ENCODE assay signal across 15 mouse cellular contexts in genomic region chr3:109299303-109300074, GRCm38 (mm10). TPM values are rescaled to one million over a fixed set of nuclear protein-coding genes. Genes with fewer than 3 reads are reported as not detected.
DNase-seq lines count a peak whose midpoint lies in the region; ATAC-seq and TF ChIP-seq lines count a peak whose summit lies in the region.
"Had no signal": no experiment of that assay in that cellular context is flagged by ENCODE, and none has a peak within 500 bp of the region (broad histone marks: within the 10 kb centered on the region; RNA-seq: fewer than 3 reads in every experiment).

No protein-coding gene starts in this region.

- no peaks in the 10 kb centered on the region for H3K27me3 ChIP-seq in kidney, embryonic 15.5 days
- no peaks in the 10 kb centered on the region for H3K27me3 ChIP-seq in hindbrain, postnatal 0 days (ENCODE audit: insufficient read depth, low read length)
- no peaks in the 10 kb centered on the region for H3K27me3 ChIP-seq in intestine, postnatal 0 days (replicated peaks; ENCODE audit: control insufficient read depth, insufficient read depth, low read length)
- H3K27me3 ChIP-seq: limb, embryonic 15.5 days had no signal

- TF ChIP-seq CTCF in hindbrain, postnatal 0 days (IDR thresholded peaks at IDR 0.05; ENCODE audit: low read depth), result no peak
- TF ChIP-seq CTCF in intestine, postnatal 0 days (IDR thresholded peaks at IDR 0.05; ENCODE audit: low read depth), result no peak

- peak; percentile 76; the same call in 1 of the 2 replicates for ATAC-seq in kidney, embryonic 15.5 days (replicated peaks; ENCODE audit: low FRiP score)
- ATAC-seq in hindbrain, postnatal 0 days, result peak; percentile 84
- no peak for ATAC-seq in intestine, postnatal 0 days
- ATAC-seq: intestine, embryonic 16.5 days; lung, postnatal 0 days had no signal

- no peaks in the 10 kb centered on the region for H3K9me3 ChIP-seq in kidney, embryonic 15.5 days (replicated peaks)
- no peaks in the 10 kb centered on the region for H3K9me3 ChIP-seq in hindbrain, postnatal 0 days (ENCODE audit: low read length)
- H3K9me3 ChIP-seq in intestine, postnatal 0 days (ENCODE audit: control insufficient read depth), result no peaks in the 10 kb centered on the region
- H3K9me3 ChIP-seq: limb, embryonic 15.5 days had no signal

- no peak overlapping the region for H3K4me2 ChIP-seq in kidney, embryonic 15.5 days
- peak overlapping the region; percentile 29 for H3K4me2 ChIP-seq in hindbrain, postnatal 0 days (ENCODE audit: low read depth, low read length)
- H3K4me2 ChIP-seq in intestine, postnatal 0 days (replicated peaks; ENCODE audit: low read depth), result no peak overlapping the region
- H3K4me2 ChIP-seq: heart, embryonic 11.5 days; limb, embryonic 15.5 days had no signal

- H3K27ac ChIP-seq in kidney, embryonic 15.5 days, result no peak overlapping the region
- H3K27ac ChIP-seq in hindbrain, postnatal 0 days, result no peak overlapping the region
- H3K27ac ChIP-seq in intestine, postnatal 0 days (ENCODE audit: low read depth, low read length), result no peak overlapping the region
- H3K27ac ChIP-seq: limb, embryonic 15.5 days had no signal

- no peaks in the 10 kb centered on the region for H3K36me3 ChIP-seq in kidney, embryonic 15.5 days
- H3K36me3 ChIP-seq in hindbrain, postnatal 0 days (ENCODE audit: insufficient read depth, low read length), result no peaks in the 10 kb centered on the region
- H3K36me3 ChIP-seq in intestine, postnatal 0 days (ENCODE audit: control insufficient read depth, insufficient read depth), result no peaks in the 10 kb centered on the region
- H3K36me3 ChIP-seq: limb, embryonic 15.5 days had no signal

- 62% methylated on average over 4 of the region's 4 CpGs for WGBS in kidney, embryonic 15.5 days
- WGBS in hindbrain, postnatal 0 days, result 44% methylated on average over 4 of the region's 4 CpGs
- WGBS in intestine, postnatal 0 days, result 82% methylated on average over 4 of the region's 4 CpGs

- no peak overlapping the region for H3K4me3 ChIP-seq in kidney, embryonic 15.5 days (replicated peaks)
- no peak overlapping the region for H3K4me3 ChIP-seq in hindbrain, postnatal 0 days (ENCODE audit: low read length)
- H3K4me3 ChIP-seq in intestine, postnatal 0 days (ENCODE audit: low read depth, low read length), result no peak overlapping the region
- H3K4me3 ChIP-seq: limb, embryonic 15.5 days had no signal

- DNase-seq in kidney, postnatal 10 days, result no peak
- peak; percentile 23 for DNase-seq in 416B (ENCODE audit: low read depth)
- peak; percentile 47 for DNase-seq in embryo, embryonic 10 days (ENCODE audit: low spot score)
- DNase-seq in hindbrain, postnatal 0 days (ENCODE audit: low spot score), result peak; percentile 58
- no peak for DNase-seq in retina, embryonic 14.5 days (ENCODE audit: low spot score)
- DNase-seq in right cerebral cortex, postnatal 25 days, result no peak
- DNase-seq: cerebellum, adult 11-12 months; layer of hippocampus, adult 9-11 months; thymus, adult 2 months had no signal

- no peak overlapping the region for H3K9ac ChIP-seq in kidney, embryonic 15.5 days
- H3K9ac ChIP-seq in hindbrain, postnatal 0 days (replicated peaks; ENCODE audit: low read length), result no peak overlapping the region
- no peak overlapping the region for H3K9ac ChIP-seq in intestine, postnatal 0 days (ENCODE audit: low read depth, low read length)
- H3K9ac ChIP-seq: limb, embryonic 15.5 days had no signal

- peaks cover 6% of the 10 kb centered on the region for H3K4me1 ChIP-seq in kidney, embryonic 15.5 days
- 0 out of 2 replicates have a peak, but pooled peaks cover 7% of the 10 kb centered on the region for H3K4me1 ChIP-seq in hindbrain, postnatal 0 days (ENCODE audit: insufficient read depth, low read length)
- H3K4me1 ChIP-seq in intestine, postnatal 0 days (replicated peaks; ENCODE audit: control insufficient read depth, insufficient read depth, low read length), result no peaks in the 10 kb centered on the region
- H3K4me1 ChIP-seq: limb, embryonic 15.5 days had no signal

RNA-seq across cellular contexts. Expression of gene Vav3, which starts 41.0 kb away (rescaled TPM):
- 21.1 and 22.0 TPM in 2 replicates for polyA plus RNA-seq in kidney, embryonic 15.5 days (2015; fragmentation: Nextera tagmentation; extraction: Ambion mirVana)
- 7.3 and 10.1 TPM in 2 replicates for total RNA-seq in hindbrain, postnatal 0 days (2014; rRNA removed)
- polyA plus RNA-seq in hindbrain, postnatal 0 days (2015; fragmentation: Nextera tagmentation; extraction: Ambion mirVana), result 6.7 and 8.2 TPM in 2 replicates
- 8.1 and 10.4 TPM in 2 replicates for polyA plus RNA-seq in intestine, postnatal 0 days (2015; fragmentation: Nextera tagmentation; extraction: Ambion mirVana)

Comparison
In these comparisons a context has a peak if more than half of its experiments do, and no peak if none do; other contexts are left out.
1. DNase-seq: peak in 416B (single experiment), embryo, embryonic 10 days (single experiment) and hindbrain, postnatal 0 days (single experiment); none in kidney, postnatal 10 days (single experiment), retina, embryonic 14.5 days (single experiment) and right cerebral cortex, postnatal 25 days (single experiment).